In the genomic region with DNA sequence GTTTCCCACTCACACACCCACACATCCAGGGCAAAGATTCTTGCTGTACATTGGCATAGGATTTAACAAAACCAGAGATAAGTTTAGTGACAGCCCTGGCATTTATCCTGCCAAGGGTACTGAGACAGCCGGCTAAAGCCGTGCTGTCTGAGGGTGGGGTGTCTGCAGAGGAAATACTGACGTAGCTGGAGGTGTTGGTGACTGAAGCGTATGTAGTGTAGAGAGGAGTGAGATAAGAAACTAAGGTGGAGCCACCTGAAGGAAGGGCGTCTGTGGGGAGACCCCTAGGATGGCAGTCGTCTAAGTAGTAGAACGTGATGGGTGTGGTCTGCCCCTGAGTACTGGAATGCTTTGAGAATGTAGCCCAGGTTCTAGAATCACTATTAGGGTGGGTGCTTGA, we compare ENCODE assay signal across 16 mouse cellular contexts. TPM values are rescaled to one million over a fixed set of nuclear protein-coding genes. Genes with fewer than 3 reads are reported as not detected.
A peak's percentile ranks its signal among the peaks of the same experiment; 100 is the strongest.
DNase-seq lines count a peak whose midpoint lies in the region; ATAC-seq and TF ChIP-seq lines count a peak whose summit lies in the region.
"Had no signal": no experiment of that assay in that cellular context is flagged by ENCODE, and none has a peak within 500 bp of the region (broad histone marks: within the 10 kb centered on the region; RNA-seq: fewer than 3 reads in every experiment).

No protein-coding gene starts in this region.

- H3K4me3 ChIP-seq in heart, embryonic 14.5 days (ENCODE audit: control insufficient read depth in 1 of 2, insufficient read depth in 1 of 2, low read depth in 1 of 2, low read length in 2 of 2): no peak overlapping the region
- no peak overlapping the region for H3K4me3 ChIP-seq in lung, postnatal 0 days (ENCODE audit: low read depth, low read length)
- H3K4me3 ChIP-seq in E14TG2a.4 (replicated peaks; ENCODE audit: low read length): 0 out of 2 replicates have a peak overlapping the region, but pooled peaks have one; percentile 13
- no peak overlapping the region for H3K4me3 ChIP-seq in liver, embryonic 16.5 days (ENCODE audit: low read depth, low read length)
- no peak overlapping the region for H3K4me3 ChIP-seq in hindbrain, embryonic 10.5 days
- no peak overlapping the region for H3K4me3 ChIP-seq in hindbrain, embryonic 12.5 days

- peak; percentile 28; the same call in 1 of the 2 replicates for ATAC-seq in heart, embryonic 14.5 days (ENCODE audit: insufficient number of reproducible peaks, insufficient read depth, low FRiP score, low read depth)
- peak; percentile 30; the same call in 1 of the 2 replicates for ATAC-seq in lung, postnatal 0 days
- 0 out of 2 replicates have a peak, but pooled peaks have one; percentile 17 for ATAC-seq in liver, embryonic 16.5 days (ENCODE audit: low read depth)
- ATAC-seq in hindbrain, embryonic 12.5 days (ENCODE audit: low FRiP score): no peak

- no peaks in the 10 kb centered on the region for H3K36me3 ChIP-seq in heart, embryonic 14.5 days (ENCODE audit: control insufficient read depth, insufficient read depth, low read length)
- no peaks in the 10 kb centered on the region for H3K36me3 ChIP-seq in lung, postnatal 0 days (ENCODE audit: insufficient read depth, low read length)
- H3K36me3 ChIP-seq in E14TG2a.4 (ENCODE audit: insufficient read depth, low read length): no peaks in the 10 kb centered on the region; the same call in 1 of the 2 replicates
- no peaks in the 10 kb centered on the region for H3K36me3 ChIP-seq in liver, embryonic 16.5 days (ENCODE audit: control insufficient read depth, insufficient read depth)
- no peaks in the 10 kb centered on the region for H3K36me3 ChIP-seq in hindbrain, embryonic 10.5 days
- H3K36me3 ChIP-seq in hindbrain, embryonic 12.5 days: no peaks in the 10 kb centered on the region

- H3K27me3 ChIP-seq in heart, embryonic 14.5 days (ENCODE audit: control insufficient read depth, insufficient read depth, low read length): 0 out of 2 replicates have a peak, but pooled peaks cover 11% of the 10 kb centered on the region
- no peaks in the 10 kb centered on the region for H3K27me3 ChIP-seq in lung, postnatal 0 days (replicated peaks; ENCODE audit: insufficient read depth, low read length)
- H3K27me3 ChIP-seq in E14TG2a.4 (ENCODE audit: insufficient read depth, low read length): peaks cover 8% of the 10 kb centered on the region; the same call in 1 of the 2 replicates
- no peaks in the 10 kb centered on the region for H3K27me3 ChIP-seq in liver, embryonic 16.5 days (ENCODE audit: control insufficient read depth, insufficient read depth, low read depth, low read length)
- peaks cover 8% of the 10 kb centered on the region; the same call in 1 of the 2 replicates for H3K27me3 ChIP-seq in hindbrain, embryonic 10.5 days (ENCODE audit: insufficient read depth, poor library complexity, severe bottlenecking)
- H3K27me3 ChIP-seq in hindbrain, embryonic 12.5 days: peaks cover 7% of the 10 kb centered on the region

- no peak overlapping the region for H3K4me2 ChIP-seq in heart, embryonic 14.5 days (ENCODE audit: low read length)
- H3K4me2 ChIP-seq in lung, postnatal 0 days (replicated peaks; ENCODE audit: low read depth, low read length): no peak overlapping the region
- H3K4me2 ChIP-seq in liver, embryonic 16.5 days (ENCODE audit: low read depth, low read length): no peak overlapping the region
- no peak overlapping the region for H3K4me2 ChIP-seq in hindbrain, embryonic 12.5 days (replicated peaks)
- H3K4me2 ChIP-seq: midbrain, embryonic 11.5 days had no signal

- TF ChIP-seq EP300 in lung, postnatal 0 days (IDR thresholded peaks at IDR 0.05): no peak

- no peak for DNase-seq in heart, postnatal 25 days (ENCODE audit: low spot score)
- peak; percentile 39 for DNase-seq in lung, postnatal 0 days (ENCODE audit: low spot score)
- DNase-seq in lung, adult 18-20 months: no peak
- no peak for DNase-seq in hindbrain, embryonic 10.5 days (ENCODE audit: low spot score)
- DNase-seq: adrenal gland, postnatal 25 days; B cell, adult 2 months; cerebellum, postnatal 14 days; kidney, adult 8-10 months; layer of hippocampus, postnatal 36 days; left cerebral cortex, postnatal 4 days; right cerebral cortex, postnatal 25 days had no signal

- H3K9me3 ChIP-seq in heart, embryonic 14.5 days (ENCODE audit: control insufficient read depth, low read length): no peaks in the 10 kb centered on the region
- H3K9me3 ChIP-seq in lung, postnatal 0 days (ENCODE audit: low read length): no peaks in the 10 kb centered on the region
- H3K9me3 ChIP-seq in E14TG2a.4 (ENCODE audit: low read length): no peaks in the 10 kb centered on the region
- H3K9me3 ChIP-seq in liver, embryonic 16.5 days (replicated peaks; ENCODE audit: control insufficient read depth, low read length): no peaks in the 10 kb centered on the region
- no peaks in the 10 kb centered on the region for H3K9me3 ChIP-seq in hindbrain, embryonic 10.5 days
- H3K9me3 ChIP-seq in hindbrain, embryonic 12.5 days (replicated peaks): no peaks in the 10 kb centered on the region

- H3K9ac ChIP-seq in heart, embryonic 14.5 days (ENCODE audit: low read length): no peak overlapping the region
- H3K9ac ChIP-seq in lung, postnatal 0 days (replicated peaks; ENCODE audit: low read depth): no peak overlapping the region
- H3K9ac ChIP-seq in liver, embryonic 16.5 days (ENCODE audit: low read depth, low read length): peak overlapping the region; percentile 66
- no peak overlapping the region for H3K9ac ChIP-seq in hindbrain, embryonic 12.5 days

- intact Hi-C loops in heart, postnatal 25 days (cut with DNase I): no loop called here

- peaks cover 7 to 18% of the 10 kb centered on the region in 2 experiments for H3K4me1 ChIP-seq in heart, embryonic 14.5 days (ENCODE audit: control insufficient read depth in 2 of 2, insufficient read depth in 2 of 2, low read length in 2 of 2)
- peaks cover 5% of the 10 kb centered on the region; the same call in 1 of the 2 replicates for H3K4me1 ChIP-seq in lung, postnatal 0 days (ENCODE audit: insufficient read depth, low read depth, low read length)
- peaks cover 32% of the 10 kb centered on the region for H3K4me1 ChIP-seq in E14TG2a.4 (replicated peaks; ENCODE audit: low read depth, low read length)
- H3K4me1 ChIP-seq in liver, embryonic 16.5 days (ENCODE audit: control insufficient read depth, low read depth, low read length): peaks cover 28% of the 10 kb centered on the region
- H3K4me1 ChIP-seq in hindbrain, embryonic 10.5 days (replicated peaks): peaks cover 27% of the 10 kb centered on the region
- peaks cover 19% of the 10 kb centered on the region for H3K4me1 ChIP-seq in hindbrain, embryonic 12.5 days

- TF ChIP-seq CTCF in lung, postnatal 0 days (IDR thresholded peaks at IDR 0.05): no peak
- no peak for TF ChIP-seq CTCF in E14TG2a.4 (conservative IDR thresholded peaks at IDR 0.05; ENCODE audit: low read length)

- H3K27ac ChIP-seq in heart, embryonic 14.5 days (replicated peaks in 1 of 2; ENCODE audit: control insufficient read depth in 1 of 2, insufficient read depth in 1 of 2, low read depth in 2 of 2, low read length in 2 of 2): no peak overlapping the region
- no peak overlapping the region for H3K27ac ChIP-seq in lung, postnatal 0 days (ENCODE audit: low read length)
- H3K27ac ChIP-seq in liver, embryonic 16.5 days (ENCODE audit: low read length): no peak overlapping the region
- no peak overlapping the region; the same call in 1 of the 2 replicates for H3K27ac ChIP-seq in hindbrain, embryonic 10.5 days
- H3K27ac ChIP-seq in hindbrain, embryonic 12.5 days: no peak overlapping the region

- WGBS in heart, embryonic 14.5 days: 9% methylated on average over 7 of the region's 7 CpGs
- 14% methylated on average over 7 of the region's 7 CpGs for WGBS in lung, postnatal 0 days
- WGBS in liver, embryonic 16.5 days (ENCODE audit: insufficient replicate concordance): 14% methylated on average over 7 of the region's 7 CpGs
- 68% methylated on average over 7 of the region's 7 CpGs for WGBS in hindbrain, embryonic 10.5 days
- WGBS in hindbrain, embryonic 12.5 days: 61% methylated on average over 7 of the region's 7 CpGs

RNA-seq across cellular contexts. Expression of gene Klhdc4, which starts 23.1 kb away (rescaled TPM):
- polyA plus RNA-seq in heart, embryonic 14.5 days (2014; fragmentation: Nextera tagmentation; extraction: Ambion mirVana): 20.8 and 20.9 TPM in 2 replicates
- 10 to 100 TPM; 13.4 to 14.1 TPM for total RNA-seq in heart, postnatal 25 days (2021)
- 22.9 and 28.4 TPM in 2 replicates for polyA plus RNA-seq in lung, postnatal 0 days (2015; fragmentation: Nextera tagmentation; extraction: Ambion mirVana)
- polyA plus RNA-seq in liver, embryonic 16.5 days (2015; fragmentation: Nextera tagmentation; extraction: Ambion mirVana): 16.1 and 17.3 TPM in 2 replicates
- polyA plus RNA-seq in hindbrain, embryonic 10.5 days (2016; fragmentation: Nextera tagmentation; extraction: Ambion mirVana): 60.6 and 66.1 TPM in 2 replicates
- polyA plus RNA-seq in hindbrain, embryonic 12.5 days (2016; fragmentation: Nextera tagmentation; extraction: Ambion mirVana): 43.0 and 43.4 TPM in 2 replicates

RNA-seq across cellular contexts. Expression of gene Slc7a5, which starts 55.0 kb away (rescaled TPM):
- 18.7 and 18.8 TPM in 2 replicates for polyA plus RNA-seq in heart, embryonic 14.5 days (2014; fragmentation: Nextera tagmentation; extraction: Ambion mirVana)
- total RNA-seq in heart, postnatal 25 days (2021): 1 to 10 TPM; 3.2 to 4.9 TPM
- polyA plus RNA-seq in lung, postnatal 0 days (2015; fragmentation: Nextera tagmentation; extraction: Ambion mirVana): 4.3 and 7.5 TPM in 2 replicates
- 32.9 and 36.9 TPM in 2 replicates for polyA plus RNA-seq in liver, embryonic 16.5 days (2015; fragmentation: Nextera tagmentation; extraction: Ambion mirVana)
- 27.2 and 27.6 TPM in 2 replicates for polyA plus RNA-seq in hindbrain, embryonic 10.5 days (2016; fragmentation: Nextera tagmentation; extraction: Ambion mirVana)
- polyA plus RNA-seq in hindbrain, embryonic 12.5 days (2016; fragmentation: Nextera tagmentation; extraction: Ambion mirVana): 29.4 and 33.2 TPM in 2 replicates
